Mouse (Mus musculus): ENCODE results near the gene Col26a1. TPM values are rescaled to one million over a fixed set of nuclear protein-coding genes. Genes with fewer than 3 reads are reported as not detected.

Gene Col26a1
- 48.0 and 70.8 TPM in 2 replicates for polyA plus RNA-seq (2016; fragmentation: Nextera tagmentation; extraction: Ambion mirVana)

GRCm38 (mm10) chr5:136882788-136883439, at the start of gene Col26a1:
TSS of gene Col26a1 (minus strand) at chr5:136883209.
- ATAC-seq (ENCODE audit: low FRiP score, low read depth), result no peak

GRCm38 (mm10) chr5:136931896-136932295, 48.9 kb upstream of the Col26a1 start:
- no peak for ATAC-seq (ENCODE audit: low FRiP score, low read depth)
- no peaks in the 10 kb centered on the region for H3K27me3 ChIP-seq
- no peak overlapping the region for H3K27ac ChIP-seq (replicated peaks)
- H3K9ac ChIP-seq (replicated peaks), result no peak overlapping the region
- H3K36me3 ChIP-seq, result no peaks in the 10 kb centered on the region; the same call in 1 of the 2 replicates
- 0 out of 2 replicates have a peak, but pooled peaks cover 3% of the 10 kb centered on the region for H3K4me1 ChIP-seq
- no peaks in the 10 kb centered on the region for H3K9me3 ChIP-seq
- no peak overlapping the region for H3K4me2 ChIP-seq (replicated peaks)
- no peak overlapping the region for H3K4me3 ChIP-seq
- WGBS, result 83% methylated on average over 14 of the region's 14 CpGs

More at GRCm38 (mm10) chr5:136882788-136883439, at the start of gene Col26a1:
- H3K9me3 ChIP-seq, result no peaks in the 10 kb centered on the region
- 2% methylated on average over 43 of the region's 44 CpGs for WGBS
- H3K4me1 ChIP-seq, result peaks cover 24% of the 10 kb centered on the region
- H3K27ac ChIP-seq (replicated peaks), result no peak within 1 kb of the TSS
- H3K27me3 ChIP-seq, result peaks cover 49% of the 10 kb centered on the region
- peak within 1 kb of the TSS; percentile 46 for H3K4me3 ChIP-seq
- peak within 1 kb of the TSS; percentile 77 for H3K4me2 ChIP-seq (replicated peaks)
- peak within 1 kb of the TSS; percentile 65 for H3K9ac ChIP-seq (replicated peaks)
- H3K36me3 ChIP-seq, result no peaks in the 10 kb centered on the region

DNA sequence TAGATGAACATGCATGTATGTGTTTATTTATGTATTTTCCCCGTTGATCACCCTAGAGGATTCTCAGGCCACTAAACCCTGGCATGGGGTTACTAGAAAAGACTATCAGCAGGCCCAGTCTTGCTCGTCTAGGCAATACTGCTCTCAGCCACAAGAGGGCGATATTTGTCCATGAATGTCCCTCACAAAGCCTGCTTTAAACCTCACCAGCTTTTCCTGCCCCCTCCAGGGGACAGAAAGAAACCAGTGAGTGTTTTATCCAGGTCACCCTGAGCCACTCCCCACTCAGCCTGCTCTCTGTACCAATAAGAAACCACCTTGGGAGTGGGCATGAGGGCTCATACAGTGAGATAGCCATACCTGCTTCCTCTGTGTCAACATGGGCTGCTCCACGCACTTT, 46.1 kb upstream of the Col26a1 start:
- Histone ChIP-seq H3K9me3 (no peaks in the 10 kb centered on the region), H3K4me3 (no peak overlapping the region), H3K4me2 (replicated peaks) (no peak overlapping the region), H3K9ac (replicated peaks) (no peak overlapping the region), H3K36me3 (no peaks in the 10 kb centered on the region; the same call in 1 of the 2 replicates), H3K27me3 (no peaks in the 10 kb centered on the region), H3K4me1 (0 out of 2 replicates have a peak, but pooled peaks cover 3% of the 10 kb centered on the region), H3K27ac (replicated peaks) (no peak overlapping the region)
- 22% methylated on average over 4 of the region's 4 CpGs for WGBS
- peak; percentile 63 for ATAC-seq (ENCODE audit: low FRiP score, low read depth)

GRCm38 (mm10) chr5:136923751-136924478, 40.9 kb upstream of the Col26a1 start:
- WGBS, result 78% methylated on average over 7 of the region's 7 CpGs
- H3K27ac ChIP-seq (replicated peaks), result no peak overlapping the region
- no peak overlapping the region for H3K4me3 ChIP-seq

DNA sequence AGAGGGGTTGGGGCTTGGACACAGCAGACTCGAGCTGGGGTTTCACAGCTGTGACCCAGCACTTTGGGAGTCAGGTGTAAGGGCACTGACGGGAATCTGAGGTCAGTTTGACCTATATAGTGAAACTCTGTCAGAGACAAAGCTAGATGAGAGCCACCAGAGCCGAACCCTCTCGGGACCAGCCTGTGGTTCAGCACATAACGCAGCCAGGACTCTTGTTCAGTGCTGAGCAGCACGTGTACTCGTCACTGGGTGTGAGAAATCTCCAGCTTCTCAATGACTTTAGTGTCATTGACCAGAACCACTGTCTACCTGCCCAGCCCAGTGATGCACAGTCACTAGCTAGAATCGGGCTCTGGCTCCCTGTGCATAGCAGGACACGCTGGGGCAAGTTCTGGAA, 39.8 kb upstream of the Col26a1 start:
- WGBS, result 87% methylated on average over 9 of the region's 9 CpGs
- H3K27ac ChIP-seq (replicated peaks), result no peak overlapping the region
- no peaks in the 10 kb centered on the region; the same call in 1 of the 2 replicates for H3K36me3 ChIP-seq
- H3K4me3 ChIP-seq, result no peak overlapping the region
- no peak for ATAC-seq (ENCODE audit: low FRiP score, low read depth)
- H3K4me2 ChIP-seq (replicated peaks), result no peak overlapping the region
- no peaks in the 10 kb centered on the region for H3K9me3 ChIP-seq
- peaks cover 8% of the 10 kb centered on the region for H3K4me1 ChIP-seq
- H3K9ac ChIP-seq (replicated peaks), result no peak overlapping the region
- H3K27me3 ChIP-seq, result no peaks in the 10 kb centered on the region

More at GRCm38 (mm10) chr5:136923751-136924478, 40.9 kb upstream of the Col26a1 start:
- Histone ChIP-seq H3K9ac (replicated peaks) (no peak overlapping the region), H3K4me1 (peaks cover 8% of the 10 kb centered on the region), H3K36me3 (no peaks in the 10 kb centered on the region; the same call in 1 of the 2 replicates), H3K9me3 (no peaks in the 10 kb centered on the region), H3K27me3 (no peaks in the 10 kb centered on the region), H3K4me2 (replicated peaks) (no peak overlapping the region)
- ATAC-seq (ENCODE audit: low FRiP score, low read depth), result no peak

DNA sequence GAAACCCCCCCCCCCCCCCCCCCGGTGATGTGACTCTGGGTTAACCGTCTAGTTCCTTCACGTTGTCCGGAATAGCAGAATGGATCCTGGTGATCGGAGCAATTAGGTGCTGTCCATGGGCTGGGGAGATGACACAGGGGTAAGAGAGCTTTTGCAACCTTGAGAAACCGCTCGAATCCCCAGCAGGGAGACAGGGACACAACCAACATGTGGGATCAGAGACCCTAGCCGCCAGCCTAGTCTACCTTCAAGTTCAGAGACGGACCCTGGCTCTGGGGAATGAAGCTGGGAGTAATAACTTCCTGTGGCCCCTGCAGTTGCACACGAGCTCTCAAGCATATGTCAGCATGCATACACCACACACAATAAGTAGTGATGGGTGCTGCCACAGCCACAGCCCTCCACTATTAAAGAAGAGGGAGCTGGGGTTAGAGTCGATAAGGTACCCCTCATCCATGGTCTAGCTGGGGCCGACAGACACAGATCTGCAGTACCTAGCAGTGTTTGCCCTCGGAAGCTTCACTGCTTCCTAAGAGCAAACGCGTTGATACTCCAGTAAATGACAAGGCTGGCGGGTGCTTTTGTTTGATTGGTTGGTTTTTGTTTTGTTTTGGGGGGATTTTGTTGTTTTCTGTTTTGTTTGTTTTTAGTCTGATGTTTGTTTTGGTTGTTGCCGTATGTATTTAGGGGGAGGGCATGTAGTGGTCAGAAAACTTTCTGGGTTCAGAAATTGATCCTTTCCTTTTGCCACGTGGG, 36.7 kb upstream of the Col26a1 start:
- H3K9ac ChIP-seq (replicated peaks), result peak overlapping the region; percentile 73
- H3K27ac ChIP-seq (replicated peaks), result no peak overlapping the region
- H3K4me1 ChIP-seq, result peaks cover 8% of the 10 kb centered on the region
- WGBS, result 28% methylated on average over 17 of the region's 18 CpGs
- H3K4me2 ChIP-seq (replicated peaks), result peak overlapping the region; percentile 83
- H3K27me3 ChIP-seq, result no peaks in the 10 kb centered on the region
- H3K4me3 ChIP-seq, result peak overlapping the region; percentile 61
- ATAC-seq (ENCODE audit: low FRiP score, low read depth), result peak; percentile 53
- H3K9me3 ChIP-seq, result no peaks in the 10 kb centered on the region
- H3K36me3 ChIP-seq, result no peaks in the 10 kb centered on the region

- H3K27ac ChIP-seq (replicated peaks), result no peak overlapping the region
- WGBS, result 3% methylated on average over 38 of the region's 38 CpGs
- H3K36me3 ChIP-seq, result 0 out of 2 replicates have a peak, but pooled peaks cover 2% of the 10 kb centered on the region
- peak; percentile 87 for ATAC-seq (ENCODE audit: low FRiP score, low read depth)
- peak overlapping the region; percentile 83 for H3K4me2 ChIP-seq (replicated peaks)
- H3K9me3 ChIP-seq, result no peaks in the 10 kb centered on the region
- H3K4me3 ChIP-seq, result peak overlapping the region; percentile 61
- H3K4me1 ChIP-seq, result peaks cover 8% of the 10 kb centered on the region
- H3K9ac ChIP-seq (replicated peaks), result peak overlapping the region; percentile 73
- H3K27me3 ChIP-seq, result no peaks in the 10 kb centered on the region
Measured at GRCm38 (mm10) chr5:136918655-136919472, 35.9 kb upstream of the Col26a1 start.

GRCm38 (mm10) chr5:136917613-136918242, 34.7 kb upstream of the Col26a1 start:
- Histone ChIP-seq H3K9me3 (no peaks in the 10 kb centered on the region), H3K27me3 (no peaks in the 10 kb centered on the region), H3K4me1 (peaks cover 8% of the 10 kb centered on the region), H3K4me3 (no peak overlapping the region), H3K9ac (replicated peaks) (no peak overlapping the region), H3K4me2 (replicated peaks) (no peak overlapping the region), H3K36me3 (peaks cover 13% of the 10 kb centered on the region), H3K27ac (replicated peaks) (no peak overlapping the region)
- 93% methylated on average over 8 of the region's 8 CpGs for WGBS
- ATAC-seq (ENCODE audit: low FRiP score, low read depth), result no peak

DNA sequence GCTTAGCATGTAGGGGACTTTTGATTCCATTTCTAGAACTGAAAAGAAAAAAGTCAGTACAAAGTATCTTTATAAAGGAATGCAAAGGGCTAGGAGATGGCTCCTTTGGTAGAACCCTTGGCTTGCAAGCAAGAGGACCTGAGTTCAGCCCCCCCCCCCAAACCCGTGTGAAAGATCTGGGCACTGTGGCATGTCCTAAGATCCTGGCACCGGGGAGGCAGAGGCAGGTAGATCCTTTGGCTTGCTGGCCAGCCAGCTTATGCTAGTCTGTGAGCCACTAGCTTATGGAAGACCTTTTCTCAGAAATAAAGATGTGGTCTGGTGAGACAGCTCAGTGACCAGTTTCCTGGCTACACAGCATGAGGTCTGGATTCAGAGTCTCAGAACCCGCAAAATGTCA, 31.2 kb upstream of the Col26a1 start:
- ATAC-seq (ENCODE audit: low FRiP score, low read depth), result no peak
- WGBS, result 81% methylated on average over 3 of the region's 3 CpGs
- no peak overlapping the region for H3K27ac ChIP-seq (replicated peaks)
- no peaks in the 10 kb centered on the region for H3K27me3 ChIP-seq
- no peak overlapping the region for H3K4me3 ChIP-seq
- no peaks in the 10 kb centered on the region for H3K9me3 ChIP-seq
- no peak overlapping the region for H3K9ac ChIP-seq (replicated peaks)
- peaks cover 36% of the 10 kb centered on the region for H3K36me3 ChIP-seq
- H3K4me2 ChIP-seq (replicated peaks), result no peak overlapping the region
- peaks cover 2% of the 10 kb centered on the region for H3K4me1 ChIP-seq

GRCm38 (mm10) chr5:136907991-136908857, 25.2 kb upstream of the Col26a1 start, which contains the start of gene Ift22:
TSS of gene Ift22 (plus strand) at chr5:136908150.
- ATAC-seq (ENCODE audit: low FRiP score, low read depth), result peak; percentile 96

More at GRCm38 (mm10) chr5:136907991-136908857, 25.2 kb upstream of the Col26a1 start, which contains the start of gene Ift22:
- Histone ChIP-seq H3K4me3 (peak within 1 kb of the TSS; percentile 73), H3K27me3 (no peaks in the 10 kb centered on the region), H3K36me3 (peaks cover 28% of the 10 kb centered on the region), H3K4me2 (replicated peaks) (peak within 1 kb of the TSS; percentile 66), H3K9ac (replicated peaks) (peak within 1 kb of the TSS; percentile 74), H3K27ac (replicated peaks) (peak within 1 kb of the TSS; percentile 49; the same call in 1 of the 2 replicates), H3K4me1 (peaks cover 15% of the 10 kb centered on the region), H3K9me3 (no peaks in the 10 kb centered on the region)
- 9% methylated on average over 32 of the region's 32 CpGs for WGBS
